Mouse (Mus musculus) urinary bladder, postnatal 36 days (tissue): ENCODE results near the gene Syt3.

Experiments used
- DNase-seq, 2 experiments: peaks; one replicate each; pipeline ENCODE4 v3.0.0; 2022; ENCODE audit warnings: low spot score in 2 of 2, mixed read lengths in 1 of 2

Syt3 gene

DNA sequence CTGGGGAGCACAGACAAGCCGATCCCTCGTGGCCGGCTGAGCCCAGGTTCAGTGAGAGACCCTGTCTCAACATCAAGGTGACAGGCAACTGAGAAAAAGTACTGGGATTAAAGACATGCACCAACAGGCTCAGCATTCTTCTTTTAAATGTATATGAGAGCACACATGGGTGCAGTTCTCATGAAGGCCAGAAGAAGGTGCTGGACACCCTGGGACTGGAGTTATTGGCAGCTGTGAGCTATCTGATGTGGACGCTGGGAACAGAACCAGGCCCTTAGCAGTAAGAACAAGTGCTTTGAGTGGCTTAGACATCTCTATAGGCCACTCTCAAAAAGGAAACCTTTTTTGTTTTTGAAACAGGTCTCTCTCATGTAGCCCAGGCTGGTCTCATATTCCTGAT lies 27.2 kb downstream of the Syt3 start:
- DNase-seq = no peak

DNA sequence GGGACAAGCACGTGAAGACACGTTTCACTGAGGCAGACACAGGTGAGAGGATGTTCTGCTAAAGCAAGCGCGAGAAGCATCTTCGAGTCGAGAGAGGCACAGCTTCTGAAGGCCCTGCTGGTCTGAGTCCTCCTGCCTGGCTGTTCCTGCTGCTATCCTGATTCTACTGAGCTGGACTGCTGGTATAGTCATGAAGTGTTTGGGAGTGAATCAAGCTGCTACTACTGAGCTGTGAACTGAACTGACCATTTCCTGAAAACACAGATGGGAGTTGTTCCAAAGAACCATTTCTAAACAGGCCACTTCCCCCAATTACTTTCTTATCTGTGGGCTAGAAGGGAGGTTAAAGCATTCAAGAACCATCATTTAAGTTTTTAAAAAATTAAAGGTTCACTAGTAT lies 29.4 kb downstream of the Syt3 start:
- DNase-seq = no peak

DNA sequence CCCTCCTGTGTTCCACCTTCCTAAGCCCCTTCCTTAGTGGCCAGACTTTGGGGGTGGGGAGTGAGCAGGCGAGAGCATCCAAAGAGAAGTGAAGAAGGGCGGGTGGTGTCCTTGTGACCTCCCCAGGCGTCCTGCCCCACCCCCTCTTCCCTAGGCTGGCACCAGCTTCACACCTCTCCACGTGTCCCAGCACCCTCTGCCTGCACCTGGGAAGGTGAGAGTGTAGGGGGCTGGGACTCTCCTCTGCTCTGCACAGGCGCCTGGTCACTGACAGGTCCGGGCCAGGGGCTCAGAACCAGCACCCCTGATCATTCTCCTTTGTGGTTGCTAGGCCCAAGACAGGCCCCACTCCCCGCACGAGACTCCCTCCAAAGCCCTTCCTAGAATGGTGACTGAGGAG lies 43.8 kb downstream of the Syt3 start:
- no peak for DNase-seq

DNA sequence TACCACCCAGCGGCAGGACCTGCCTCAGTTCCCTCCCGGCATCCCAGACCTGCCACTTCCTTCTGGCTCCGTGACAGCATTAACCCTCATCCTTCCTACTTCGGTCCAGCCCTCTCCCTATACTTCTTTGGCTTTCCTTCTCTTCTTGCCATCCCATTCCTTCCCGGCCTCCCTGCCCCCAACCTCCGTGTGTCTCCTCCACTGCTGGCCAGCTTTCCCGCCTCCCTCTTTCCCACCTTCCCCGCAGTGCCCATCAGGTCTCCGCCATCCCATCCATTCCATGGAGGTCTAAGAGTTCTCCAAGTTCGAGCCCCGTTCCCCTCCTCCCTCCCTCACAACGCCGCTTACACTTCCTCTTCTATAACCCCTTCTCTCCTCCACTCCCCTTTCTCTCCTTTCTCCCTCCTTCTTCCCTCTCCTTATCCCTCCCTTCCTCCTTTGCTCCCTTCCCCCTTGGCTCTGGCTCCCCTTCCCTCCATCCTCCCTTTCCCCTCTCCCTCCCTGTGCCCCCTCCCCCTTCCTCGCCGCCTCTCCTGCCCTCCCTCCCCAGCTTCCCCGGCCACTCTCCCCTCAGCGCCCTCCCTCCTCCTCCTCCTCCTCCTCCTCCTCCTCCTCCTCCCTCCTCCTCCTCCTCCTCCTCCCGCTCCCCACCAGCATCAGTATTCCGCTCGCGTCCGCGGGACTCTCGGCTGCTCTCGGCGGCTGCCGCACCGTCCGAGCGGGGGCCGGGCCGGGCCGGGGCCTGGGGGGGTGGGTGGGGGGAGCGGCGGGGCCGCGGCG lies 44.5 kb downstream of the Syt3 start:
- DNase-seq = no peak

DNA sequence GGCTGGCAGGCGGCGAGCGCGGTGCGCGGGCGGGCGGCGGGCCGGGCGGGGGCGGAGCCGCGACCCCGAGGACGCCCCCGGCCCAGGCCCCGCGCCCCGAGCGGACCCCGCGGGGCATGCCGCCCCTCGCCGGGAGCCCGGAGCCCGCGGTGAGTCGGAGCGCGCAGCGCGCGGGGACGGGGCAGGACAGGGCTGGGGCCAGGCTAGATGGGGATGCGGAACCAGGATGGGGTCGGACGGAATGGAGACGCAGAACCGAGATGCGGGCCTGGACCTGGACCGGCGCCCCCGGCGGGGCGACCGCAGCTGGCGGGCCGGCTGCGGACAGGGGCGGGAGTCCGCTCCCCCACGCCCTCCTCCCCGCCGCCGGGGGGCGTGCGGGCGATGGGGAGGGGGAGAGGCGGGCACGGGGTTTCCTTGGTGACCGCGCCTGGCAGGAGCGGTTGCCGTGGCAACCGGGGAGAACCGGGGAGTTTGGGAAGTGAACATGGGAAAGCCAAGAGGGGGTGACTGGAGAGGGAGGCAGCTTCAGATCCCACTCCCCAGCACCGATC lies 45.1 kb downstream of the Syt3 start, which contains the start of gene Lrrc4b:
TSS of gene Lrrc4b (plus strand) at position 51 of the 554 bp plus-strand sequence.
- DNase-seq = no peak

DNA sequence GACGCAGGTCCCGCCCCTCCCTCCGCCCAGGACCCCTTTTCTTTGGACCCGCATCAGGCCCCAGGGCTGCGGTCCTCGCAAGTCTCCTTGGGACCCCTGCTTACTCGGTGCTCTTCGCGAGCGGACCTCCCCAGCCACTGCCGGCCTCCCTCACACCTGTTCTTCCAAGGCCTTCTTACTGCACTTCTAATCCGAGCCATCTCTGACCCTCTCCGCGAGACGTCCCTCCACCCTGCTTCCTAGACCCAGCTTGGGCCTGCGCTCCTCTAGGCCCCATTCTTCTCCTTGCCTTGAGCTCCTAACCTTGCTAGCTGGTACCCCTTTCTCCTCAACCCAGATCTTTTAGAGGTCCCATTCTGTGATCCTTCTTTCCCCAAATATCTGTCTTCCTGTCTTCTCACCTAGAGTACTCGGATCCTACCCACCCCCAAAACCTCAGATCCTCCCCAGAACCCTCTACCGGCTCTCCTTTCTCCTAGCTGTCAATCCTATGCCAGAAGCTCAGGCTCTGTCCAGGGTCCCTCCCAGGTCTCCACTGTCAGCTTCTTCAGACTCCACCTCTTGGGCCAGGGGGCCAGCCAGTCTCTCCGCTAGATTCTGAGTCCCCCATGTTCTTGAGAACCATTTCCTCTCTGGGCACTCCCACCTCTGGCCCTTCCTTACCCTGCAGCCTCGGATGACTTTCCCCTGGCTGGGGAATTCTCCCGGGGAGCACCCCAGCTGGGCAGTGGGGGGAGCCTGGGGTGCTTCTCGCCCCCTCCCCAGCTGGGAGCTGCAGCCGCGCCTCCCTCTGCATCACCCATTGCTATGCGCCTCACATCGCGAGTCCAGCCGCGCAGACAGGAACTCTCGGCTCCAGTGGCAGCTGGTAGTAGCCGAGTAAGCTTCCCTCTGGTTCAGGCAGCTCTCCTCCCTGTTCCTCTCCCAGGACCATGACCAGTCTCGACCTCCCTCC lies 45.9 kb downstream of the Syt3 start:
- no peak for DNase-seq

DNA sequence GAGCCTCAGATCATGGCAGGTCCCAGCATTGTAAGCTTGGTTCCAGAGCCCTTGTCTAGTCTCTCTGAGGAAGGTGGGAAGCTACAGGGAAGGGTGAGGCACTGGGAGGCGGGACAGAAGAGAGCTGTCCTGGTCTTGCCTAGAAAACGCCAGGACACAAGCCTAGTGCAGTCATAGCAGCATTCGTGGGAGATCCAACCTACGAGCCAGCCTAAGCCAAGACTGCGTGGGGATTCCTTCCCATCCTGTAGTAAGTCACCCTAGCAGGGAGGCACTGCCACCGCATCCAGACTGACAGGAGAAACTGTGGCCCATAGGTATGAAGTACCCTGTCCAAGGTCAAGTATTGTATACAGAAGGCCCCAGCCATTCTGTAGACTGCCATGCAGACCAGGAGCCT lies 48.6 kb downstream of the Syt3 start:
- no peak for DNase-seq

DNA sequence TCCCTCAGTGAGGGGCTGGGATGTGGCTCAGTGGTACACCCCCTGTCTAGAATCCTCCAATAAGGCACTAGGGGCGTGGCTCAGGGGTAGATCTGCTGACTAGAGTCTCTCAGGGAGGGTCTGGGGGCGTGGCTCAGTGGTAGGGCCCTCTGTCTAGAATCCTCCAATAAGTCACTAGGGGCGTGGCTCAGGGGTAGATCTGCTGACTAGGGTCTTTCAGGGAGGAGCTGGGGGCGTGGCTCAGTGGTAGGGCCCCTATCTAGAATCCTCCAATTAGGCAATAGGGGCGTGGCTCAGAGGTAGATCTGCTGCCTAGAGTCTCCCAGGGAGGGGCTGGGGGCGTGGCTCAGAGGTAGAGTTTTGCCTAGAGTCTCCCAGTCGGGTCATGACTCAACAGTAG lies 49.5 kb downstream of the Syt3 start:
- DNase-seq = no peak

DNA sequence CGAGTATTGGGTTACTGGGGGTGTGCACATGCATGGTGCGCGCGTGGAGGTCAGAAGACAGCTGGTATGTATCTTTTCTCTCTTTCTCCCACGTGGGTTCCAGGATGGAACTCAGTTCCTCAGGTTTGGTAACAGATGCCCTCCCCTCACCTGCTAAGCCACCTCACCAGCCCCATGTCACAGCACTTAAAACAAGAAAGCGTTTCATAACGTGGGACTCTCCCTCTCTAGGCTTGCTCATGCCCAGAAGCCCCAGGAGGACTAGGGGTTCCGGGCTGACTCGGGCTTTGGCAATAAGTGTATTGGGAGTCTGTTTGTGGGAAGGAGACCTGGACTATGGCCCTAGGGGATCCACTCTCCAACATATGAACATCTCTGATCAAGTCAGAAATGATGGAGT lies 50.2 kb downstream of the Syt3 start:
- DNase-seq = no peak

DNA sequence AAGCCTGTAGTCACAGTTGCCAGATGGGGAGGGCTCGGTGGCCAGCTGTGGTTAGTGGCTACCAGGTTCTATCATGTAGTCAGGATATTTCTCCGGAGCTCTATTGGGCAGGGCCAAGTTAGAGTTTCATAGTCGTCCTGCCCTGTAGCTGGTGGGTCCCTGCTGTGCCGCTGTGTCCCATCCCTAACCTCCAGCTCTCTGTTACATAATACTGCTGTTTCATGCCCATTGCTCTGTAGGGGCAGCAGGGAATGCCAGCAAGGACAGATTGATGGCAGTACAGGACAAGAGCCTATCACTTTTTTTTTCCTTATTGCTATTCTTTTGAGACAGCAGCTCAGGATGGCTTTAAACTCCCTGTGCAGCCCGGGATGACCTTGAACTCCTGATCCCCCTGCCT lies 51.9 kb downstream of the Syt3 start:
- DNase-seq = no peak

DNA sequence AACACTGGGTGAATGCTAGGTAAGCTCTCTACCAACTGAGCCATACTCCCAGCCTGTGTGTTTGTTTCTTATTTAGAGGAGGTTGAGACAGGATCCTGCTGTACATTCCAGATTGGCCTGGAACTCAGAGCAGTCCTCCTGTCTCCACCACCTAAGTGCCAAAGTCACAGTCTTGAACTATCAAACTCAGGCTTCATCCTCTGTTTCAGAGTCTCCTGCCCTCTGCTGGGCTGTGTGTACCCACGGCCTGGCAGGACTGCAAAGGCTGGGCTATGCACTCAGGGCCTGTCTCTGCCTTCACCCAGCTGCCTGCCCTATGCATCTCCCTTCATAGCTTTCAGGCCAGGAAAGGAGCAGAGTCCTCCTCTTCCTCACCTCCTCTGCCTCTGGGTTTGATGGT lies 52.4 kb downstream of the Syt3 start:
- DNase-seq = no peak

DNA sequence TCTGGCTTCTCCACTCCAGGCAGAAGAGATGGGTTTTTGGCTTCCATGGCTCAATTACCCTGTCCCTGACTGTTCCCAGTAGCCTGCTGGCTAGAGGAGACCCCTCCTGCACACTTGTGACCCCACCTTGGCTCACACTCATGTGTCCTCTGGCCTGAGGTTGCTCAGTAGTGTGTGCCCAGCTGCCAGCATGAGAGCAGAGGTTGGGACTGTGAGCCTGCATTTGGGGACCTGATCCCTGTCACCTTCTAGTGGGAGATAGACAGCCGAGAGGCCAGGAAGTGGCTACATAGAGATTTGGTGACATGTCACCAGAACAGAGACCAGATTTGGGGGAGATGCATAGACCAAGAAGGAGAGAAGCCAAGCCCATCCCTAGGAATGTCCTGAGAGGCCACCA lies 53.3 kb downstream of the Syt3 start:
- DNase-seq = no peak

DNA sequence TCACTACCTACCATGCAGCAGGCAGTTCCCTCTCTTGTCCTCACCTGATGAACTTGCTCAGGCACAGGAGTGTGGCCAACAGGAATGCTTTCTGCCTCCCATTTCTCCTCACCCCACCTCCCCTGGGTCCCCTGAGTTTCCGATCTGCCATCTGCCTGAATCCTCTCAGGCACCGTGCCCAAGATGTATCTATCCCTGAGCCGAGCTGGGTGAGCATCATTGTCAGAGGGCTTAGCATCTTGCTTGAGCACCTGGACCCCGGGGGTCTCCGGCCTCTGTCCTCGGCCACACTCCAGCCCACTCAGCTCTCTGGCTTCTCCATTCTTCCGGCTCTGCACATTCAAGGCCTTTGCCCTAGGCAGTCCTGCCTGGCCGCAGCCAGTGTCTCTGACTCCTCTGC lies 54.0 kb downstream of the Syt3 start:
- no peak for DNase-seq

DNA sequence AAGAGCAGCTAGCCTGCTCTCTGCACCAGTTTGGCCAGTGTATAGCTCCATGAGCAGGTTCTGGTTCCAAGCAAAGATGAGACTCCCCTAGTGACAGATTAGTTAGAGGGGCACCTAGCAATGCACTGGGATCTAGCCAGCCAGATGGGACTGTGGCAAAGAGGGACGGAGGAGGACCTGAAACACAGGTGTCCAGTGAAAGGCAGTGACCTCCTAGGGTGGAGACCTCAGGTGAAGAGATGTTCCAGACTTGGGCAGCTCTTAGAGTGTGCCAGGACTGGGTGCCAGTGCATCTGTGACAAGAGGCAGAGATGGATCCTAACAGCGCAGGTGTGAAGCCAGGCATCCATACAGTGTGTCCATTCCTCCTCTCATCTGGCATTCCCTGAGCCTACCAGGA lies 55.8 kb downstream of the Syt3 start:
- DNase-seq = no peak

DNA sequence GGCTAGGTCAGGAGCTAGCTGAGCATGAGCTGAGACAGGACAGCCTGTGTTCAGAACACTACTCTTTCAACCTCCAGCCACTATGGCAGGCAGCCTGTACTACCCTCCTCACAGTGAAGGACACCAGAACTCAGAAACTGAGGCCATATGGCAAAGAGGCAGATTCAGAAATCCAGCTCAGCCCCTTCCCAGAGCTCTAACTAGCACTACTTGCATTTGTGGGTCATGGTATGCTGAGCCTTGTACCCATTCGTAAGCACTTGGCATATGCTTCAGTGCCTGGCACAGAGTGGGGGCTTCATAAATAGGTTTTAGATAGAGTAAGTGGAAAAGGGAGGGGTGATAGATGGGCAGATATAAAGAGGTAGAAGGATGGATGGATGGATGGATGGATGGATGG lies 56.6 kb downstream of the Syt3 start:
- DNase-seq = no peak

DNA sequence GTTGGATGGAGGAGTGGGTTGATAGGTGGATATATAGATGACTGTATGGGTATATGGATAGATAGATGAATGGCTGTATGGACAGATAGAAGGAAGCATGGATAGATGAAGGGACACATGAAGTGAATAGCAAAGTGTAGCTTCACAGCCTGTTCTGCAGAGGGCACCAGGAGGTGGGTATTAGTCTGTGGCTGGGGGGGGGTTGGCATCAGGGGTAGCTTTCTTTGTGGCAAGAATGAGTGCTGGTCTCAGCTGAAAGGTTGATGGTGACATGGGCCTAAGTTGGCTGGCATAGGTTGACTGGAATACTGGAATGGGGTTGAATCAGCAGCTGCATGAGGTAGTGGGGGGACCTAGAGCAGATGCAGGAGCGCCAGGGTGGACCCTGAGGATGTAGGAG lies 57.3 kb downstream of the Syt3 start:
- no peak for DNase-seq

DNA sequence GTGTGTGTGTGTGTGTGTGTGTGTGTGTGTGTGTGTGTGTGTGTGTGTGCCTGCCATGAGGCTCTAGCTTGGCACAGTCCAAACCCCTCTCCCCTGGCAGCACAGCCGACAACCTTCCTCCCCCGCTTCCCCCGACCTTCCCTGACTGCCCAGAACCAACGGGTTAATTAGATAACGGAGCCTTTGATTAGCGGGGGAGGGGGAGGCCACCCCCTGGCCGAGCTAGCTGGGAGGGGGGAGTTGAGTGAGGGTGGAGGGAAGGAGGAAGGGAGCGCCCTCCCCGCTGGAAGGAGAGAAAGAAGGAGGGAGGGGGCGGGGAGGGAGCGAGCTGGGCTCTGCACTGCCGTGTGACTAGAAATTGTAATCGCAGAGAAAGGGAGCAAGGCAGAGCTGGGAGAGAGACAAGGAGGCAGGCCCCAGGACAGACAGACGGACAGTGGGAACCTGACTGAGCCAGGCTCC lies 57.8 kb downstream of the Syt3 start:
- no peak for DNase-seq

DNA sequence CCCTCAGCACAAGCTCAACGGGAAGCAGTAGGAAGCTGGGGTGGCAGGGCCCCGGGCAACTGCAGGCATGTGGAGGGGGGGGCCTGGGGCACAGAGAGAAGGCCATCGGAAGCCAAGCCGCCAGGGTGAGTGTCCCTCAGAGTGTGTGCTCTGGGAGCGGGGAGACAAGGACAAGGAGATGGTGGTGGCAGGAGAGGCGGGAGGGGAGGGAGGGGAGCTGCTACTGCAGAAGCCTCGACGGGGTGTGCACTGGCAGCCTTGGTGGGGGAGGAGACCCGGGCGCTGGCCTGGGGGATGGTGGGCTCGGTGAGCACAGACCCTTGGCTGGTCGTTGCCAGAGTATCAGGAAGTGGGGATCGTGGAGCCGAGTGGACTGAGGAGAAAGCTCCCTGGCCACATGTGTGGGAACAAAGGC lies 58.5 kb downstream of the Syt3 start:
- DNase-seq = no peak

DNA sequence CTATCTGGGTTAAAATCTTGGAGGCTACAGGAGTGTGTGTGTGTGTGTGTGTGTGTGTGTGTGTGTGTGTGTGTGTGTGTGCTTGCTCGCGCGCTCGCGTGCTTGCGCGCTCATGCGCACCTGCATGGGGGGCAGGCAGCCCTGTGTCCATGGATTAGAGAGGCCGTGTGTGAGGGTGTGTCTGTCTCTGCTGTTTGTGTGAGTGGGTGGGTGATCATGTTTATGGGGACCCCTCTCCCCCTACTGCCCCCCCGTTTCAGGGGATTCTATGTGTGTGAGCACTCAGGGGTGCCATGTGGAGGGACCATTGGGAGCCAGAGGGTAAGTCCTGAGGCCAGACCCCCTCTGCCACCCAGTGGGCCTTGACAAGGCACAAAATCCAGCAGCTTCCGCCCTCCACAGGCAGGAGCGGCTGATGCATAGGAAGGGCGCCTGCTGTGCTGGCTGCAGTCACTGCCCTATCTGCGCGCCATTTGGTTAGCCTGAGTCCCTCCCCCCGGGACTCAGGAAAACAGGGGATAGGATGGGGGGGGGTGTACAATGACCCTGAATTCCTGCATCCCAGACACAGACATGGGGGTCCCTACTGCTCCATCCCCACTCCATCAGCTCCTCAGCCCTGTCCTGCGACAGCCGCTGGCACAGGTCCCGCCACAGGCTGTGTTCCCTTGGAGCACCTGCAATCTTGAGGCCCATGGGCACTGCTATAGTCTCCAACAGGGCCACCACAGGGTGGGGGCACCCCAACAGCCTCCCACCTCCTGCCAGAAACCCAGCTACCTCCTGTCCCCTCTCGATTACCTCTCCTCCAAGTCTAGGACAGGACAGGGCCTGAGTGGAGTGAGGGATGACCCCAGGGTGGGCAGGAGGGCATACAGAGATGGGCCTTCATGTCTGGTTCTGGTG lies 59.6 kb downstream of the Syt3 start:
- no peak for DNase-seq

DNA sequence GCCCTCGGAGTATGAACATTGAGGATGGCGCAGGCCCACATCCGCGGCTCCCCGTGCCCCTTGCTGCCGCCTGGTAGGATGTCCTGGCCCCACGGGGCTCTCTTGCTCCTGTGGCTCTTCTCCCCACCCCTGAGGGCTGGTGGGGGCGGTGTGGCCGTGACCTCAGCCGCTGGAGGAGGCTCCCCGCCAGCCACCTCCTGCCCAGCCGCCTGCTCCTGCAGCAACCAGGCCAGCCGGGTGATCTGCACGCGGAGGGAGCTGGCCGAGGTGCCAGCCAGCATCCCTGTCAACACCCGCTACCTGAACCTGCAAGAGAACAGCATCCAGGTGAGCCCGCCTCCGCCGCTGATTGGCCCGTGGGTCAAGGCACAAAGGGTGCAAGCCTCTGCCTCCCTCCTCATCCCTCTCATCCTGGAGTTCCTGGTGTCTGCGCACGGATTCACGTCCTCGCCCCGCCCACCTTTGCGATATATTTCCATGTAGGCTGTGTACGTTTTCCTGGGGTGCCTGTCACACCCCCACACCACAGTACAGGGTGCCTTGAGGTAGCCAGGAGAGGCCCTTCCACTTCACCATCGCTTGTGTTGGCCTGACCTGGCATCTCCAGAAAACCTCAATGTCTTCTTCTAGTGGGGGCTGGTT lies 61.1 kb downstream of the Syt3 start:
- DNase-seq = no peak

DNA sequence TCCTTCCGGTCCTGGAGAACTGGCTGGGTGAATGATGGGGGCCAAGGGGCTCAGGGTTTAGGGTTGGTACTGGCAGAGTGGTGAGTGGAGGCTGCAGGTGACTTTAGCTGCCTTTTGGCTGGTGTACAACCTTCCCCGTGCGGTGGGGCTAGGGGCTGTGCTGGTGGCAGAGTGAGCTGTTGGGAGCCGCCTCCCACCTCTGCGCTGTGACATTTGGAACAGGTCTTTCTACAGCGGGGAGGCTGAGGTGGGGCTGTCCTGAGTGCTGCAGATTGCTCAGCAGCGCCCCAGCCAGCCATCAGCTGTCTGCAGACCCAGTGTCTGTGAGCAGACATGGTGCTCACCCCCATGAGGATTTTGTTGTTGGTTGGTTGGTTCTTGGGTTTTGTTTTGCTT lies 61.6 kb downstream of the Syt3 start:
- DNase-seq = no peak
